Mouse (Mus musculus) spleen, adult 2 months (tissue): ENCODE data around the gene Chst12.
A peak's percentile ranks its signal among the peaks of the same experiment; 100 is the strongest.

Experiments
- CTCF ChIP-seq: fragments of 200-500 bp; IDR thresholded peaks from 2 replicates; pipeline ENCODE4 v1.5.1; 2011; ENCODE audit warnings: mild to moderate bottlenecking, inconsistent platforms; ENCODE audit not compliant: insufficient read depth, insufficient read length, insufficient replicate concordance; ENCODE audit errors: extremely low read depth
- POLR2A ChIP-seq: fragments of 200-500 bp; IDR thresholded peaks from 2 replicates; pipeline ENCODE4 v1.6.1; 2011; ENCODE audit warnings: low read depth, low read length, inconsistent platforms

GRCm38 (mm10) chr5:140505208-140505780, at the start of gene Chst12:
- peak; percentile 89 for TF ChIP-seq POLR2A
- TF ChIP-seq CTCF: no peak
